Mouse (Mus musculus): Measurements from ENCODE around the gene Rbbp4. TPM values are rescaled to one million over a fixed set of nuclear protein-coding genes. Genes with fewer than 3 reads are reported as not detected.
"Not testable (repeated sequence)": the region's sequence is repeated elsewhere in the genome, so short reads cannot be mapped to it uniquely, and the experiment has no call there.

Rbbp4 gene
- polyA plus RNA-seq, 1 experiment from 2014 or later = 497 TPM

DNA sequence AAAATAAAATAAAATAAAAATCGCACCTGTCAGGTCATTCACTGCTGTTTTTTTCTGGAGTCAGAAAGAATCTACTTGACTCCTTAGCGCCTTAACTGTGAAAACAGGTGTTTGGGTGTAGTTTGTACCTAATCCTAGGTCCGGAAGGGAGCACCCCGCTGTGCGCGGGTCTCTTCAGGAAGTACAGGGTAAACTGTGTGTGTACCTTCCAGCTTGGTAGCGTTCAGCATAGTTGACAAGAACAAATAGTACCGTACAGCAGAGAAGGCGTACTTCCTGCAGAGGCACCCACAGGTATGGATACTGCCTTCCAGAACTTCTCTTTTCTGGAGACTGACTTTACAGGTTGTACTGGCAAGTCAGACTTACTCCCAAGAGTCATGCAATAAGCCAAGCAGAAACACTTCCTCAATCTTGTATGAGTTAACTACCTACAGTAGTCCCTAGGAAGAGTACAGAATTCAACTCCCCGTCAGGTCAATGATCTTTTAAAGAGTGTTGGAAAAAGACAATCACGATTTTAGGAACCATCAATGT, 39.1 kb upstream of the Rbbp4 start:
- no peak for ATAC-seq (ENCODE audit: low FRiP score, low read depth)
- Histone ChIP-seq H3K4me2 (replicated peaks) (no peak overlapping the region), H3K27me3 (peaks cover 37% of the 10 kb centered on the region), H3K9me3 (no peaks in the 10 kb centered on the region), H3K4me3 (no peak overlapping the region), H3K4me1 (peaks cover 24% of the 10 kb centered on the region), H3K27ac (replicated peaks) (no peak overlapping the region), H3K9ac (replicated peaks) (no peak overlapping the region), H3K36me3 (no peaks in the 10 kb centered on the region)
- WGBS = 36% methylated on average over 11 of the region's 11 CpGs

DNA sequence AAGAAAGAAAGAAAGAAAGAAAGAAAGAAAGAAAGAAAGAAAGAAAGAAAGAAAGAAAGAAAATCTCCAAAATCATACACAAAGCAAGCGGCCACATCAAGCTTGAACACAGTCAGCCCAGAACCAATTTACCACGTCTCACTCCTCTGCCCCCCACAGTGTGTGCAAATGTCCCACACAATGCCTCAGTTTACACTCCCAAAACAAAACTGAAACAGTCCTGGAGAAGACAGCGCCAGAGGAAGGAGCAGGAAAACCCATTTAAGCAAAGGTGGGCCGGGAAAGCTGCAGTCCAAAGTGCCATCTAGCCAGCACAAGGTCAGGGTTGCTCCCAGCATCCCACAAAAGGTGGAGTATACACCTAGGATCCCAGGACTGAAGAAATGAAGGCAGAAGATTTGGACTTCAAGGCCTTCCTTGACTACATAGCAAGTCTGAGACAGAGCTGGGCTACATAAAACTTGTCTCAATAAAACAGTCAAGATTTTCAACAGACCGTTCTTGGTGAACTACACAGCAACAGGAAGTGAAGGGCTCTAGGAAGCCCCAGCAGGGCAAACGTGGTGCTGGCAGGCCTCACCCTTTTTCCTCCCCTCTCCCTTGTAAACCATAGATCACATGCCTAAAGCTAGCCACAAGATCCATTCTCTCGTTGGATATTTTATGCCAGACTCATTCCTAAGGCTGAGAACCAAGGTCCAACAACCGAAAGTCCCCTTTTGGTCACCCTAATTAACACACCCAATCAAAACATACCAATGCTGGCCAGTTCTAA, 38.2 kb upstream of the Rbbp4 start:
- H3K9me3 ChIP-seq = no peaks in the 10 kb centered on the region

DNA sequence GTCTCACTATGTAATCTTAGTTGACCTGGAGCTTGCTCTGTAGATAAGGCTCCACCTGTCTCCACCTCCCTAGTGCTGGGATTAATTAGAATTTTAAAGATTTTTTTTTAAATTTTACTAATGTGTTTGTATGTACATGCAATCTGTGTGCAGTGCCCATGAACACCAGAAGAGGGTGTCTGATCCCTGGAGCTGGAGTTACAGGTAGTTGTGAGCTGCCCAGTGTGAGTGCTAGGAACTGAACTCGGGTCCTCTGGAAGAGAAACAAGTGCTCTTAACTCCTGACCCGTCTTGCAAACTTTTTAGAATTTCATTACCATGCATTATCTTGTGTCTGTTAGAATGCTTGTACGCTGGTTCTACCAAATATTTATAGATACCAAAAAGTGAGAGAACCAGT, 36.2 kb upstream of the Rbbp4 start:
- no peak for ATAC-seq (ENCODE audit: low FRiP score, low read depth)
- WGBS = 92% methylated on average over 3 of the region's 3 CpGs
- no peaks in the 10 kb centered on the region for H3K9me3 ChIP-seq
- peaks cover 17% of the 10 kb centered on the region for H3K27me3 ChIP-seq
- H3K36me3 ChIP-seq = peaks cover 3% of the 10 kb centered on the region; the same call in 1 of the 2 replicates
- no peak overlapping the region for H3K9ac ChIP-seq (replicated peaks)
- H3K4me1 ChIP-seq = peaks cover 14% of the 10 kb centered on the region
- no peak overlapping the region for H3K27ac ChIP-seq (replicated peaks)
- no peak overlapping the region for H3K4me3 ChIP-seq
- no peak overlapping the region for H3K4me2 ChIP-seq (replicated peaks)

More for the DNA sequence above, 38.2 kb upstream of the Rbbp4 start:
- no peak for ATAC-seq (ENCODE audit: low FRiP score, low read depth)
- H3K27me3 ChIP-seq = peaks cover 32% of the 10 kb centered on the region
- H3K4me2 ChIP-seq (replicated peaks) = no peak overlapping the region
- H3K36me3 ChIP-seq = no peaks in the 10 kb centered on the region
- no peak overlapping the region for H3K9ac ChIP-seq (replicated peaks)
- H3K4me1 ChIP-seq = peaks cover 24% of the 10 kb centered on the region
- 47% methylated on average over 8 of the region's 8 CpGs for WGBS
- H3K27ac ChIP-seq (replicated peaks) = no peak overlapping the region
- H3K4me3 ChIP-seq = no peak overlapping the region

DNA sequence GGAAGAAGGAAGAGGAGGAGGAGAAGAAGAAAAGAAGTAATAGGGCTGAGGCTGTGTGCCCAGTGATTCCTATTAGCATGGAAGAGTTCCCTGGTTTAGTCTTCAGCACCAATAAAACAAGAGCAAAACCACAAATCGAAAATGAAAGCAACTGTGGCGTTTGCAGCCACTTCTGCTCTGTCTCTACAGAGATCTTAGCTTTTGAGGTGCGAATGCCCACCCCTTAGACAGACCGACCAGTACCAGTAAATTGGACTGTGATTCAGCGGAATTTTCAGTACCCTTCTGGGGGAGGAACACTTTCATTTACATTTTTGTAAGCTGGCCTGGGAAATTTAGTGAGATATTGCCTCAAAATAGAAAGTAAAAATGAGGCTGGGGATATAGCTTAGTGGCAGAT, 30.1 kb upstream of the Rbbp4 start:
- peaks cover 13% of the 10 kb centered on the region for H3K36me3 ChIP-seq
- no peaks in the 10 kb centered on the region for H3K27me3 ChIP-seq
- no peak overlapping the region for H3K4me3 ChIP-seq
- WGBS = 93% methylated on average over 5 of the region's 5 CpGs
- H3K9me3 ChIP-seq = no peaks in the 10 kb centered on the region
- no peak for ATAC-seq (ENCODE audit: low FRiP score, low read depth)
- H3K4me1 ChIP-seq = no peaks in the 10 kb centered on the region
- H3K27ac ChIP-seq (replicated peaks) = no peak overlapping the region
- no peak overlapping the region for H3K9ac ChIP-seq (replicated peaks)
- no peak overlapping the region for H3K4me2 ChIP-seq (replicated peaks)

DNA sequence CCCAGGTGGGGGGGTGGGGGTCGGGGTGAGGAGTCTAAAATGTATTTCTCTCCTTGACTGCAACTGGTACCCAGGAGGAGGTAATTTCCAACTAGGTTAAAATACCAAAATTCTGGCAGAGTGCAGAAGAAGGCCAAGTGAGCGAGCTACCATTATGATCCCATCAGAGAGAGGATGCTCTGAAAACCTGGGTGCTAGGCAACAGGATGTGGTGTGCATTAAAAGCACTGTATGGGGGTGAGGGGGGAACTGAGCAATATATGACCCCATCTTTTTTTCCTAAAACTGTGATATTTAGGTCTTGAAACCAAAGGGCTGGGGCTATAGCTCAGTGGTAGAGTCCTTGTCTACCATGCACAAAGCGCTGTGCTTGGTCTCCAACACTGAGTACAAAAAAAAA, 29.2 kb upstream of the Rbbp4 start:
- WGBS = 88% methylated on average over 3 of the region's 3 CpGs

DNA sequence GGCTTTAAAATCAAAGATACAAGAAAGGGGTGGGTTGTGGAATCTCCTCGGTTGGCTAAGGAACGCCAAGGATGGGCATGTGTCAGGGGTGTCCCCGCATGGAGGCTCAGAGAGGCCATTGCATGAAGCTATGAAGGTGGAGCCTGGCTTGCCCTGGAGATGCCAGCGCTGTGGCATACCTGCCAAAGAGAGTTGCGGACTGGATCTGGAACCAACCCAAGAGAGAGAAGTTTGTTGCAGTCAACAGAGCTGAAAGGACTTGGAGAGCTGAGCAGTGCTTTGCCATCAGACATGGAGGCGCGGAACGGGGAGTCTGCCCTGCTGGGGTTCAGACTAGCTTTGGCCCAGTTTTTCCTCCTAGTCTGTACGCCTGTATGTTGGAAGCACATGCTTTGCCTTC, 28.3 kb upstream of the Rbbp4 start:
- no peak for ATAC-seq (ENCODE audit: low FRiP score, low read depth)
- no peak overlapping the region for H3K9ac ChIP-seq (replicated peaks)
- H3K9me3 ChIP-seq = no peaks in the 10 kb centered on the region
- 94% methylated on average over 9 of the region's 9 CpGs for WGBS
- H3K27ac ChIP-seq (replicated peaks) = no peak overlapping the region
- H3K27me3 ChIP-seq = no peaks in the 10 kb centered on the region
- no peaks in the 10 kb centered on the region for H3K4me1 ChIP-seq
- H3K4me3 ChIP-seq = no peak overlapping the region
- peaks cover 25% of the 10 kb centered on the region for H3K36me3 ChIP-seq
- no peak overlapping the region for H3K4me2 ChIP-seq (replicated peaks)

More for the DNA sequence above, 29.2 kb upstream of the Rbbp4 start:
- peaks cover 21% of the 10 kb centered on the region for H3K36me3 ChIP-seq
- H3K9ac ChIP-seq (replicated peaks) = no peak overlapping the region
- no peaks in the 10 kb centered on the region for H3K27me3 ChIP-seq
- H3K9me3 ChIP-seq = no peaks in the 10 kb centered on the region
- no peak overlapping the region for H3K4me2 ChIP-seq (replicated peaks)
- no peaks in the 10 kb centered on the region for H3K4me1 ChIP-seq
- no peak overlapping the region for H3K27ac ChIP-seq (replicated peaks)
- no peak for ATAC-seq (ENCODE audit: low FRiP score, low read depth)
- no peak overlapping the region for H3K4me3 ChIP-seq

DNA sequence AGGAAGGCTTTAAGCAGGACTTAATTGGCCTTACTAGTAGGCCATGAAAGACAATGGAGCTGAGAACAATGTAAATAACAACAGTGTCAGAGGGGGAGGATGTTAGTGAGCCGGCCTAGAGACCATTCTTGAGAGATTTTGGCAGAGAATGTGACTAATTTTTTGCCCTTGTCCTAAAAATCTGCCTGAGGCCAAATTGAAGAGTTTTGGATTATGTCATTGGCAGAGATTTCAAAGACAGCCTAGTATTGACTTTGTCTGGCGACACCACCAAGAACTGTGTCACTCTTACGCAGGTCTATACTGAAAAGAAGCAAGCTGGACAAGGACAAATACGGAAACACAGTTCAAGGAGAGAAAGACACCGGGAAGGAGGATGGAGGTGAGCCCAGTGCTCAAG, 27.6 kb upstream of the Rbbp4 start:
- WGBS = 71% methylated on average over 5 of the region's 5 CpGs
- H3K4me3 ChIP-seq = no peak overlapping the region
- H3K36me3 ChIP-seq = peaks cover 29% of the 10 kb centered on the region
- H3K4me2 ChIP-seq (replicated peaks) = no peak overlapping the region
- no peaks in the 10 kb centered on the region for H3K27me3 ChIP-seq
- no peak overlapping the region for H3K9ac ChIP-seq (replicated peaks)
- no peak for ATAC-seq (ENCODE audit: low FRiP score, low read depth)
- H3K9me3 ChIP-seq = no peaks in the 10 kb centered on the region
- H3K4me1 ChIP-seq = no peaks in the 10 kb centered on the region
- no peak overlapping the region for H3K27ac ChIP-seq (replicated peaks)

DNA sequence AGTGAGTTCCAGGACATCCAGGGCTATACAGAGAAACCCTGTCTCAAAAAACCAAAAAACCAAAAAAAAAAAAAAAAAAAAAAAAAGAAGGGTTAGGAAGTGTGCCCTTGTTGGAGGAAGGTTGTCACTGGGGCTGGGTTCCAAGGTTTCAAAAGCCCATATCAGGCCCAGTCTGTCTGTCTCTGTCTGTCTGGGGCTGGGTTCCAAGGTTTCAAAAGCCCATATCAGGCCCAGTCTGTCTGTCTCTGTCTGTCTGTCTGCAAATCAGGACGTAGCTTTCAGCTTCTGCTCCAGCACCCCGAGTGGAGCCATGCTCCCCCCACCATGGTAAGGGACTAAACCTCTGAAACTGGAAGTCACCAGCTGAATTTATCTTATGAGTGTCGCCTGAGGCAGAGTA, 27.1 kb upstream of the Rbbp4 start:
- not testable (repeated sequence) for H3K9me3 ChIP-seq; H3K27ac ChIP-seq (replicated peaks); H3K4me2 ChIP-seq (replicated peaks); H3K27me3 ChIP-seq; ATAC-seq (ENCODE audit: low FRiP score, low read depth); H3K9ac ChIP-seq (replicated peaks); H3K4me3 ChIP-seq; H3K4me1 ChIP-seq
- whole genome bisulfite sequencing = 86% methylated on average over 3 of the region's 3 CpGs
- peaks cover 34% of the 10 kb centered on the region for H3K36me3 ChIP-seq

DNA sequence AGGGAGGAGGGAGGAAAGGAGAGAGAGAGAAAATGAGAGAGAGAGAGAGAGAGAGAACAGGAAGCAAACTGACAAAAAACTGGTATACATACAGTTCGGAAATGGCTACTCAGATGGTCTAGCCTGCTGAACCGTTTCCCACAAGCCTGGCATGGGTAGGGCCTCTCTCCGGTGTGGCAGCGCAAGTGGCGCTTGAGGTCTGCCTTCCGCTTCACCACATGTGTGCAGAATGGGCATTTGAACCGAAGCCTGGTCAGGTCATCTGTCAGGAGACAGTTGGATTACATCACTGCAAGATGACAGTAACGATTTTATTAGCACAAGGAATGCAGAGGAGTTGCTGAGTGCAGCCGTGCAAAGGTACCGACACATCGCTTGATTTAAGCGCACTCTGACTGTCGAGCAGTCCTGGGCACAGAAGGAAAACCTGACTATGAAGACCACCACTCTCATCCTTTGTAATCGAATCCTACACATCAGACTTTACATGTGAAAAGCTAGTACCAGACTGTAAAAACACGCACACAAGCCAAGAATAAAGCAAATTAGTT, 22.5 kb upstream of the Rbbp4 start:
- Histone ChIP-seq H3K27me3 (no peaks in the 10 kb centered on the region), H3K36me3 (peaks cover 57% of the 10 kb centered on the region), H3K9me3 (no peaks in the 10 kb centered on the region), H3K4me1 (no peaks in the 10 kb centered on the region), H3K9ac (replicated peaks) (no peak overlapping the region), H3K4me2 (replicated peaks) (no peak overlapping the region), H3K27ac (replicated peaks) (no peak overlapping the region), H3K4me3 (no peak overlapping the region)
- ATAC-seq (ENCODE audit: low FRiP score, low read depth) = no peak
- 90% methylated on average over 15 of the region's 15 CpGs for WGBS

DNA sequence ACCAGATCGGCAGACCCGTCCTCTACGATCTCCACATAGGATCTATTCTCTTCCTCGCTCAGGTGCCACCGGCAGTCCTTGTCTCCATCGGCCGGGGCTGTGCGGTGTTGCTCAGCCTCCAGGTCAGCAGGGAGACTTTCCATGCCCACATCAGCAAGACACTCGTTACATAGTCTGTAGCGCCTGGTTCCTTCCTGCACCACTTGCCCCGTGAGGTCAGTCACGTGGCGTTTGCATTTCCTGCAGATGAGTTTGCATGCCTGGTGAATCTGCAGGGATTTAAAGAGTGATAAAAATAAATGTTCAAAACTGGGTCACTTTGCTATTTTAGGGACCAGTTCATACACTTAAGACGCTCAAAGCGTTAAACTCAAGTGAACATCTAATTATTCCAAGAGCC, 19.1 kb upstream of the Rbbp4 start:
- no peak overlapping the region for H3K9ac ChIP-seq (replicated peaks)
- H3K36me3 ChIP-seq = peaks cover 47% of the 10 kb centered on the region

DNA sequence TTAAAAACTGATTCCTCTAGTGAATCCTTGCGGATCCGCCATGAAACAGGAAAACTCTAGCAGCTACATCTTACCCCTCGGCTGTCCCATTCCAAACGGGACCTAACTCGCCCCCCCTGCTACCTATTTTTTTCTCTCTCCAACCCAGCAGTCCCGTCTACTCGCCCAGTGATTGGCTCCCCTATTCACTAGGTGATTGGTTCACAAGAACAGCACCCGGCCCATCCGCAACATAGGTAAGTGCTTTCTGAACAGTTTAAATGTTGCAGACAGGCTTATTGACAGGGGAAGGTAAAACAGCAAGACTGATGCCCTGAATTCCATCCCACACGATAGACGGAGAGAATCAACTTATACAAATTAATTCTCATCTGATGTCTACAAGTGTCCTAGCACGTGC, 18.0 kb upstream of the Rbbp4 start:
- H3K4me2 ChIP-seq (replicated peaks) = no peak overlapping the region
- no peak for ATAC-seq (ENCODE audit: low FRiP score, low read depth)
- no peak overlapping the region for H3K27ac ChIP-seq (replicated peaks)
- no peaks in the 10 kb centered on the region for H3K4me1 ChIP-seq
- H3K27me3 ChIP-seq = no peaks in the 10 kb centered on the region
- peaks cover 41% of the 10 kb centered on the region for H3K36me3 ChIP-seq
- no peak overlapping the region for H3K4me3 ChIP-seq
- 93% methylated on average over 12 of the region's 12 CpGs for whole genome bisulfite sequencing
- H3K9ac ChIP-seq (replicated peaks) = no peak overlapping the region
- no peaks in the 10 kb centered on the region for H3K9me3 ChIP-seq

More for the DNA sequence above, 19.1 kb upstream of the Rbbp4 start:
- Histone ChIP-seq H3K27ac (replicated peaks) (no peak overlapping the region), H3K4me1 (no peaks in the 10 kb centered on the region), H3K9me3 (no peaks in the 10 kb centered on the region), H3K27me3 (no peaks in the 10 kb centered on the region), H3K4me3 (no peak overlapping the region), H3K4me2 (replicated peaks) (no peak overlapping the region)
- 89% methylated on average over 15 of the region's 15 CpGs for WGBS
- ATAC-seq (ENCODE audit: low FRiP score, low read depth) = no peak

DNA sequence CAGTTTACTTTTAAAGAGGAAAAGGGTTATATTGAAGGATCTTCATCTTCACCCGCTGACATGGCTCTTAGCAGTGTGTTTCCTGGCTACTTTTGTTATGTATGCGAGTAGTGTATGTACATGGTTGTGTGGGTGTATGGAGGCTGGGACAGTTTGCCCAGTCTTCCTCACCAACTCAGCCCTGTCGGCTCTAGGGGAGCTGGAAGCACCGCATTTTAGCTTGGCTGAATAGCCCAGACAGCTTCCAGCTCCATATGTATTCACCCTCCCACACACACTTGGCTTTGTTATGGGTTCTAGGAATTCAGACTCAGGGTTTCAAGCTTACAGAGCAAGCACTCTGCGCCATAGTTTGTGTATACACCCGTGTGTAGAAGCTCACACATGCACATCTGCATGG, 15.9 kb upstream of the Rbbp4 start:
- 80% methylated on average over 6 of the region's 6 CpGs for WGBS
- no peak for ATAC-seq (ENCODE audit: low FRiP score, low read depth)

More for the DNA sequence above, 15.9 kb upstream of the Rbbp4 start:
- Histone ChIP-seq H3K27ac (replicated peaks) (no peak overlapping the region), H3K9ac (replicated peaks) (no peak overlapping the region), H3K4me3 (no peak overlapping the region), H3K4me1 (no peaks in the 10 kb centered on the region), H3K27me3 (no peaks in the 10 kb centered on the region), H3K4me2 (replicated peaks) (no peak overlapping the region), H3K9me3 (no peaks in the 10 kb centered on the region), H3K36me3 (peaks cover 34% of the 10 kb centered on the region)

Measured in midbrain, embryonic 12.5 days (tissue).